Mouse (Mus musculus): ENCODE results near the gene Klk6. TPM values are rescaled to one million over a fixed set of nuclear protein-coding genes. Genes with fewer than 3 reads are reported as not detected.

Klk6 gene
- polyA plus RNA-seq, 1 experiment from 2014 or later = not detected

GRCm38 (mm10) chr7:43789295-43789694, 35.0 kb upstream of the Klk6 start:
- DNase-seq (ENCODE audit: low spot score) = no peak
- H3K4me1 ChIP-seq = no peaks in the 10 kb centered on the region
- H3K27ac ChIP-seq = no peak overlapping the region
- no peaks in the 10 kb centered on the region for H3K36me3 ChIP-seq
- peaks cover 14% of the 10 kb centered on the region for H3K27me3 ChIP-seq (ENCODE audit: low read depth, poor library complexity, severe bottlenecking)
- H3K4me3 ChIP-seq = no peak overlapping the region
- WGBS = 72% methylated on average over 2 of the region's 2 CpGs
- H3K9me3 ChIP-seq (replicated peaks) = no peaks in the 10 kb centered on the region

GRCm38 (mm10) chr7:43791591-43791990, 32.7 kb upstream of the Klk6 start, which contains the start of gene Klk9:
TSS of gene Klk9 (plus strand) at chr7:43791891.
- 75% methylated on average over 7 of the region's 7 CpGs for WGBS

GRCm38 (mm10) chr7:43796355-43796754, 27.9 kb upstream of the Klk6 start:
- WGBS = 8% methylated on average over 8 of the region's 8 CpGs
- H3K36me3 ChIP-seq = no peaks in the 10 kb centered on the region
- no peaks in the 10 kb centered on the region for H3K9me3 ChIP-seq (replicated peaks)
- peak overlapping the region; percentile 56 for H3K4me3 ChIP-seq
- no peak overlapping the region for H3K27ac ChIP-seq
- H3K4me1 ChIP-seq = peaks cover 16% of the 10 kb centered on the region
- H3K27me3 ChIP-seq (ENCODE audit: low read depth, poor library complexity, severe bottlenecking) = peaks cover 54% of the 10 kb centered on the region
- no peak for DNase-seq (ENCODE audit: low spot score)

More at GRCm38 (mm10) chr7:43791591-43791990, 32.7 kb upstream of the Klk6 start, which contains the start of gene Klk9:
- no peaks in the 10 kb centered on the region for H3K9me3 ChIP-seq (replicated peaks)
- H3K4me1 ChIP-seq = peaks cover 3% of the 10 kb centered on the region
- no peaks in the 10 kb centered on the region for H3K36me3 ChIP-seq
- no peak within 1 kb of the TSS for H3K27ac ChIP-seq
- DNase-seq (ENCODE audit: low spot score) = no peak
- peaks cover 30% of the 10 kb centered on the region for H3K27me3 ChIP-seq (ENCODE audit: low read depth, poor library complexity, severe bottlenecking)
- no peak within 1 kb of the TSS for H3K4me3 ChIP-seq

- DNase-seq (ENCODE audit: low spot score) = peak; percentile 56
- Histone ChIP-seq H3K4me1 (peaks cover 16% of the 10 kb centered on the region), H3K9me3 (replicated peaks) (no peaks in the 10 kb centered on the region), H3K27ac (no peak within 1 kb of the TSS; the same call in 1 of the 2 replicates), H3K36me3 (no peaks in the 10 kb centered on the region), H3K27me3 (ENCODE audit: low read depth, poor library complexity, severe bottlenecking) (peaks cover 54% of the 10 kb centered on the region), H3K4me3 (peak within 1 kb of the TSS; percentile 56)
- under 1% methylated on average over 28 of the region's 28 CpGs for WGBS
Measured at GRCm38 (mm10) chr7:43797333-43797769, 26.9 kb upstream of the Klk6 start, which contains the start of gene Klk8. TSS of gene Klk8 (plus strand) at chr7:43797577.

GRCm38 (mm10) chr7:43797844-43798462, 26.3 kb upstream of the Klk6 start:
- DNase-seq (ENCODE audit: low spot score) = no peak
- Histone ChIP-seq H3K27me3 (ENCODE audit: low read depth, poor library complexity, severe bottlenecking) (peaks cover 54% of the 10 kb centered on the region), H3K9me3 (replicated peaks) (no peaks in the 10 kb centered on the region), H3K4me3 (peak overlapping the region; percentile 56), H3K4me1 (peaks cover 16% of the 10 kb centered on the region), H3K36me3 (no peaks in the 10 kb centered on the region), H3K27ac (no peak overlapping the region)
- WGBS = 40% methylated on average over 13 of the region's 13 CpGs

DNA sequence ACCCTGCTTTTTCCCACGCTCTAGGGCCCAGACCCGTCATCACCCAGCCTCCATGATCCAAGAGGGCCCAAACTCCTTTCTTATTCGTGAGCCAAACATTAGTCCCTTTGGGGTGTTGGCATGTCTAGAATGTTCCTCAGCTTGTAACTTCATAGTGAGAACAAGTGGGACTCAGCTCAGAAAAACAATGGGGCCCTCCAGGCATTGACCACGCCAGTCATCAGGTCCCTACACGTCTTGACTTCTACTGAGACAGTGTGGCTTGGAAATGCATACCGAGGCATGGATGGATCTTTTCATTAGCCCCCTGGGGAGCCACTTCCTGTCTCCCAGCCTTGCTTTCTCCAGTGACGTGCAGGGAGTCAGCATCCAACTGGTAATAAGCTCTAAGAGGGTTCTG, 24.4 kb upstream of the Klk6 start:
- no peak for DNase-seq (ENCODE audit: low spot score)
- no peak overlapping the region for H3K27ac ChIP-seq
- H3K27me3 ChIP-seq (ENCODE audit: low read depth, poor library complexity, severe bottlenecking) = peaks cover 41% of the 10 kb centered on the region
- no peaks in the 10 kb centered on the region for H3K9me3 ChIP-seq (replicated peaks)
- 74% methylated on average over 7 of the region's 7 CpGs for WGBS
- H3K4me3 ChIP-seq = no peak overlapping the region
- H3K36me3 ChIP-seq = no peaks in the 10 kb centered on the region
- peaks cover 16% of the 10 kb centered on the region for H3K4me1 ChIP-seq

GRCm38 (mm10) chr7:43810994-43811393, 13.3 kb upstream of the Klk6 start, which contains the start of gene Klk7:
TSS of gene Klk7 (plus strand) at chr7:43811294.
- DNase-seq (ENCODE audit: low spot score) = no peak
- H3K9me3 ChIP-seq (replicated peaks) = no peaks in the 10 kb centered on the region
- no peak within 1 kb of the TSS for H3K27ac ChIP-seq
- WGBS = 39% methylated on average over 5 of the region's 5 CpGs
- no peaks in the 10 kb centered on the region for H3K4me1 ChIP-seq
- no peak within 1 kb of the TSS for H3K4me3 ChIP-seq
- H3K36me3 ChIP-seq = no peaks in the 10 kb centered on the region
- no peaks in the 10 kb centered on the region for H3K27me3 ChIP-seq (ENCODE audit: low read depth, poor library complexity, severe bottlenecking)

- 88% methylated on average over 7 of the region's 7 CpGs for WGBS
Measured at GRCm38 (mm10) chr7:43815211-43815610, 9.1 kb upstream of the Klk6 start.

GRCm38 (mm10) chr7:43816746-43817145, 7.6 kb upstream of the Klk6 start:
- Histone ChIP-seq H3K4me1 (no peaks in the 10 kb centered on the region), H3K9me3 (replicated peaks) (no peaks in the 10 kb centered on the region), H3K27me3 (ENCODE audit: low read depth, poor library complexity, severe bottlenecking) (no peaks in the 10 kb centered on the region), H3K27ac (no peak overlapping the region), H3K36me3 (no peaks in the 10 kb centered on the region), H3K4me3 (no peak overlapping the region)
- DNase-seq (ENCODE audit: low spot score) = no peak

More at GRCm38 (mm10) chr7:43815211-43815610, 9.1 kb upstream of the Klk6 start:
- no peaks in the 10 kb centered on the region for H3K36me3 ChIP-seq
- H3K27ac ChIP-seq = no peak overlapping the region
- H3K27me3 ChIP-seq (ENCODE audit: low read depth, poor library complexity, severe bottlenecking) = no peaks in the 10 kb centered on the region
- no peak for DNase-seq (ENCODE audit: low spot score)
- H3K4me1 ChIP-seq = no peaks in the 10 kb centered on the region
- H3K9me3 ChIP-seq (replicated peaks) = no peaks in the 10 kb centered on the region
- no peak overlapping the region for H3K4me3 ChIP-seq

DNA sequence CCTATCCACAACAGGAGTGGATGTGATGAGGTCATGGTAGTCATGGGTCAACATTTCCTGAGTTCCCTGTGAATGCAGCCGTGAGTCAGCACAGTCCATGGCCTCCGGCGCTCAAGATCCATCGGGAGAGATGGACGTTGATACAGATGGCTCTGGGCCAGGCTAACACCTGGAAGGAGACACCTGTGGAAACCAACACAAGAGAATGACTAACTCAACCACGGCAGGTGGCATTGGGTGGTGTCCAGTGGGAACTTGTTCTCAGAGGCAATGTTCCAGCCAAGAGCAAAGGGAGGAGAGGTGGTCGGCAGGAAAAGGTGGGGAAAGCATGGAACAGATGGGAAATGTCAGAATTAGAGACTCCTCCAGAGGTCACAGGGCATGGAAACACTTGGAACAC, 2.7 kb upstream of the Klk6 start:
- H3K27me3 ChIP-seq (ENCODE audit: low read depth, poor library complexity, severe bottlenecking) = no peaks in the 10 kb centered on the region
- H3K9me3 ChIP-seq (replicated peaks) = no peaks in the 10 kb centered on the region
- WGBS = 94% methylated on average over 7 of the region's 7 CpGs
- H3K4me3 ChIP-seq = no peak overlapping the region
- no peak overlapping the region for H3K27ac ChIP-seq
- H3K36me3 ChIP-seq = no peaks in the 10 kb centered on the region
- H3K4me1 ChIP-seq = no peaks in the 10 kb centered on the region
- DNase-seq (ENCODE audit: low spot score) = no peak

DNA sequence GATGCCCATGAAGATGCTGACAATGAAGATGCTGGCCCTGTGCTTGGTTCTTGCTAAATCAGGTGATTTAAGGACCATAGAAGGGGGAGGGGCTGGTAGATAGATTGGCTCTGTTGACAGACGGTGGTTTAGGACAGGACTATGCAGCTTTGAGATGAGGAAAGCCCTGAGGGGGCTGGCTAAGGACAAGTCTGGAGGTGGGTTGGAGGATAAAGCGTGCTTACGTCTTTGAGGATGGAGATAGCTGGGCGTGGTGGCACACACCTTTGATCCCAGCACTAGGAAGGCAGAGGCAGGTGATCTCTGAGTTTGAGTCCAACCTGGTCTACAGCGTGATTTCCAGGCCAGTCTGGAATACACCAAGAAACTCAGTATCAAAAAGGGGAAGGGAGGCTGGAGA, 1.8 kb downstream of the Klk6 start:
- H3K9me3 ChIP-seq (replicated peaks) = no peaks in the 10 kb centered on the region
- H3K36me3 ChIP-seq = no peaks in the 10 kb centered on the region
- H3K4me3 ChIP-seq = no peak overlapping the region
- no peaks in the 10 kb centered on the region for H3K27me3 ChIP-seq (ENCODE audit: low read depth, poor library complexity, severe bottlenecking)
- no peak for DNase-seq (ENCODE audit: low spot score)
- no peak overlapping the region for H3K27ac ChIP-seq
- WGBS = 86% methylated on average over 5 of the region's 5 CpGs
- no peaks in the 10 kb centered on the region for H3K4me1 ChIP-seq

- H3K27ac ChIP-seq = no peak overlapping the region
- H3K27me3 ChIP-seq (ENCODE audit: low read depth, poor library complexity, severe bottlenecking) = no peaks in the 10 kb centered on the region
- no peaks in the 10 kb centered on the region for H3K36me3 ChIP-seq
- 92% methylated on average over 4 of the region's 4 CpGs for WGBS
- H3K9me3 ChIP-seq (replicated peaks) = no peaks in the 10 kb centered on the region
- DNase-seq (ENCODE audit: low spot score) = no peak
- H3K4me1 ChIP-seq = no peaks in the 10 kb centered on the region
- no peak overlapping the region for H3K4me3 ChIP-seq
Measured at GRCm38 (mm10) chr7:43827706-43828105, 3.4 kb downstream of the Klk6 start.

DNA sequence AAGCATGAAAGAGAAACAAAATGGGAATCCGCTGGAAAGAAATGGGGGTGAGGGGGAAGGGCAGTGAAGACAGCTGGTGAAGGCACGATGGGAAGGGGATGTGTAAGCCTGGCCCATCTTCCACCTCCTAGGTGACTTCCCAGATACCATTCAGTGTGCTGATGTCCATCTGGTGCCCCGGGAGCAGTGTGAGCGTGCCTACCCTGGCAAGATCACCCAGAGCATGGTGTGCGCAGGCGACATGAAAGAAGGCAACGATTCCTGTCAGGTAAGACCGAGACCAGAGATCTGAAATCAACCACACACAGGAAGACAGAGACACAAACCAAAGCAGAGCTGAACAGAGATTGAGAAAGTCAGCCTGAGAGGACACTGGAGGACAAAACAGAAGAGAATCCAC, 4.7 kb downstream of the Klk6 start:
- WGBS = 88% methylated on average over 8 of the region's 8 CpGs
- H3K9me3 ChIP-seq (replicated peaks) = no peaks in the 10 kb centered on the region
- H3K4me1 ChIP-seq = no peaks in the 10 kb centered on the region
- no peak for DNase-seq (ENCODE audit: low spot score)
- H3K27me3 ChIP-seq (ENCODE audit: low read depth, poor library complexity, severe bottlenecking) = no peaks in the 10 kb centered on the region
- H3K36me3 ChIP-seq = no peaks in the 10 kb centered on the region
- H3K4me3 ChIP-seq = no peak overlapping the region
- no peak overlapping the region for H3K27ac ChIP-seq

DNA sequence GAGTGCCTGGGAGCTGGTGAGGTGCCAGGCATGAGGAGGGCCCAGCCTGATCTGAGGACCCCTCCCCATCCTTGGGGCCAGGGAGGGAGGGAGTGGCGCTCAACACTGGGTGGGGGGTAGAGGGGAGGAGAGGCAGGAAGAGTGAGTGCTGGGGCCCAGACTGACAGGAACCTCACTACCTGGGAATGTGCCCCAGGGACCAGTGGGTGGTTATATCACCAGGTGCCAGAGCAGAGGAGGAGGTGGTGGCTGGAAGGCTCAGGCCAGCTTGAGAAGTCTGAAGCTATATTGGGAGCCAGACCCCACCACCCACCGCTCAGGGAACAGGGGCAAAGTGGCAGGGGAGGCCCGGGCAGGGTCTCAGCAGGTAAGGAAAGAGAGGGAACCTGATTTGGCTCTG, 17.4 kb downstream of the Klk6 start, which contains the start of gene Klk5:
TSS of gene Klk5 (plus strand) at position 271 of the 400 bp plus-strand sequence.
- H3K27ac ChIP-seq = no peak within 1 kb of the TSS
- no peak within 1 kb of the TSS for H3K4me3 ChIP-seq
- no peaks in the 10 kb centered on the region for H3K36me3 ChIP-seq
- DNase-seq (ENCODE audit: low spot score) = no peak
- H3K4me1 ChIP-seq = no peaks in the 10 kb centered on the region
- no peaks in the 10 kb centered on the region for H3K9me3 ChIP-seq (replicated peaks)
- WGBS = 52% methylated on average over 3 of the region's 3 CpGs
- no peaks in the 10 kb centered on the region for H3K27me3 ChIP-seq (ENCODE audit: low read depth, poor library complexity, severe bottlenecking)

Measured in limb, embryonic 10.5 days (tissue).